Comparison of ENCODE assay signal across 19 mouse cellular contexts in the genomic region with DNA sequence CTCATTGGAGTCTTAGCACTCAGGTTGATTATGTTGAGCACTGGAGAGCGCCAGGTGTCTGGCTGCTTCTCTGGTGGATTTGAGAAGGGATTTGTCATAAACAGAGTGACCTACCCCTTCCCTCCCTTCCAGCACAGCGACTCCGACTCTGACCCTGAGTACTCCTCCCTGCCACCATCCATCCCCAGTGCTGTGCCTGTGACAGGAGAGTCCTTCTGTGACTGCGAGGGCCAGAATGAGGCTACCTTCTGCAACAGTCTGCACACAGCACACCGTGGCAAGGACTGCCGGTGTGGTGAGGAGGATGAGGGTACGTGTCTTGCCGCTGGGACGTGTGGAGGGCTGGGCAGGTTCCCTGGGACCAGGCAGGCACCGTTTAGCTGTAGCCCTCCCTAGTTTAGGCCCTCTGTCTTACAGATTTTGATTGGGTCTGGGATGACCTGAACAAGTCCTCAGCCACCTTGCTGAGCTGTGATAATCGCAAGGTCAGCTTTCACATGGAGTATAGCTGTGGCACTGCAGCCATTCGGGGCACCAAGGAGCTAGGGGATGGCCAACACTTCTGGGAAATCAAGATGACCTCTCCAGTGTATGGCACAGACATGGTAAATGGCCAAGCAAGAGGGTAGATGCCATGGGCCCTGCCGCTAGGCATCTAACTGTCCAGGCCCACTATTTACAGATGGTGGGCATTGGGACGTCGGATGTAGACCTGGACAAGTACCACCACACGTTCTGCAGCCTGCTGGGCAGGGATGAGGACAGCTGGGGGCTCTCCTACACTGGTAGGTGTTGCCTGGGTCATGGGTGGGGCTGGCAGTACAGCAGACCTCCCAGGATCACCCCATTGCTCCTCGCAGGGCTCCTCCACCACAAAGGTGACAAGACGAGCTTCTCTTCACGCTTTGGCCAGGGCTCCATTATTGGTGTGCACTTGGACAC. TPM values are rescaled to one million over a fixed set of nuclear protein-coding genes. Genes with fewer than 3 reads are reported as not detected.
A peak's percentile ranks its signal among the peaks of the same experiment; 100 is the strongest.
DNase-seq lines count a peak whose midpoint lies in the region; ATAC-seq and TF ChIP-seq lines count a peak whose summit lies in the region.
"Had no signal": no experiment of that assay in that cellular context is flagged by ENCODE, and none has a peak within 500 bp of the region (broad histone marks: within the 10 kb centered on the region; RNA-seq: fewer than 3 reads in every experiment).

No protein-coding gene starts in this region.

- H3K4me2 ChIP-seq in intestine, embryonic 16.5 days (ENCODE audit: low read depth, low read length): no peak overlapping the region
- H3K4me2 ChIP-seq in intestine, embryonic 15.5 days (replicated peaks): no peak overlapping the region
- H3K4me2 ChIP-seq: heart, embryonic 11.5 days; limb, embryonic 12.5 days; lung, embryonic 15.5 days had no signal

- peak; percentile 62 for DNase-seq in cerebellum, adult 11-12 months
- no peak for DNase-seq in cerebellum, adult 8-10 months
- DNase-seq in lung, adult 2 months: no peak
- no peak for DNase-seq in lung, adult 18-20 months
- no peak for DNase-seq in gastrocnemius, adult 8-10 months (ENCODE audit: low spot score in 2 of 2)
- DNase-seq: gastrocnemius, postnatal 25 days; heart, postnatal 14 days; kidney, adult 8-10 months; kidney, postnatal 4 days; thymus, adult 2 months had no signal

- WGBS in intestine, embryonic 16.5 days: 87% methylated on average over 19 of the region's 19 CpGs
- WGBS in intestine, embryonic 15.5 days: 86% methylated on average over 19 of the region's 19 CpGs
- WGBS in lung, adult 2 months: 83% methylated on average over 19 of the region's 19 CpGs

- no peaks in the 10 kb centered on the region for H3K9me3 ChIP-seq in intestine, embryonic 16.5 days (ENCODE audit: control insufficient read depth, low read length)
- no peaks in the 10 kb centered on the region for H3K9me3 ChIP-seq in intestine, embryonic 15.5 days
- H3K9me3 ChIP-seq: limb, embryonic 12.5 days; lung, embryonic 15.5 days had no signal

- 0 out of 2 replicates have a peak overlapping the region, but pooled peaks have one; percentile 3 for H3K9ac ChIP-seq in intestine, embryonic 16.5 days (ENCODE audit: low read depth, low read length)
- H3K9ac ChIP-seq in intestine, embryonic 15.5 days: no peak overlapping the region
- H3K9ac ChIP-seq: limb, embryonic 12.5 days; lung, embryonic 15.5 days had no signal

- H3K27ac ChIP-seq in intestine, embryonic 16.5 days (ENCODE audit: low read length): no peak overlapping the region
- H3K27ac ChIP-seq in intestine, embryonic 15.5 days: no peak overlapping the region
- H3K27ac ChIP-seq in cortical plate, adult 2 months (ENCODE audit: insufficient read depth, low read length): no peak overlapping the region
- H3K27ac ChIP-seq: limb, embryonic 12.5 days; lung, embryonic 15.5 days; macrophage had no signal

- ATAC-seq in intestine, embryonic 16.5 days: no peak
- no peak for ATAC-seq in intestine, embryonic 15.5 days
- ATAC-seq: activated CD4-positive, CD25-positive, alpha-beta regulatory T cell, adult 4 months; hindbrain, embryonic 16.5 days had no signal

- H3K4me3 ChIP-seq in intestine, embryonic 16.5 days (ENCODE audit: low read length): no peak overlapping the region
- no peak overlapping the region for H3K4me3 ChIP-seq in intestine, embryonic 15.5 days (replicated peaks)
- H3K4me3 ChIP-seq in lung, adult 2 months (replicated peaks; ENCODE audit: extremely low read depth, low read depth, low read length): no peak overlapping the region
- H3K4me3 ChIP-seq in cortical plate, adult 2 months (ENCODE audit: insufficient read depth, low read length): no peak overlapping the region
- H3K4me3 ChIP-seq: limb, embryonic 12.5 days; lung, embryonic 15.5 days had no signal

- peaks cover 28% of the 10 kb centered on the region for H3K36me3 ChIP-seq in intestine, embryonic 16.5 days (ENCODE audit: control insufficient read depth, insufficient read depth, low read length)
- H3K36me3 ChIP-seq in intestine, embryonic 15.5 days: peaks cover 29% of the 10 kb centered on the region

- H3K27me3 ChIP-seq in intestine, embryonic 16.5 days (replicated peaks; ENCODE audit: control insufficient read depth, insufficient read depth, low read length): no peaks in the 10 kb centered on the region
- no peaks in the 10 kb centered on the region for H3K27me3 ChIP-seq in intestine, embryonic 15.5 days (replicated peaks)
- H3K27me3 ChIP-seq: limb, embryonic 12.5 days; lung, embryonic 15.5 days had no signal

- peak; percentile 40; the same call in 1 of the 2 replicates for TF ChIP-seq POLR2A in lung, adult 2 months (IDR thresholded peaks at IDR 0.05; ENCODE audit: borderline replicate concordance, extremely low read depth, low read depth, low read length)
- TF ChIP-seq POLR2A in cortical plate, adult 2 months (IDR thresholded peaks at IDR 0.05; ENCODE audit: extremely low read depth, insufficient read depth, low read length): peak; percentile 43

- TF ChIP-seq CTCF in lung, adult 2 months (IDR thresholded peaks at IDR 0.05; ENCODE audit: insufficient read depth, low read length): no peak
- TF ChIP-seq CTCF in cortical plate, adult 2 months (IDR thresholded peaks at IDR 0.05; ENCODE audit: extremely low read depth, insufficient read depth, low read length): no peak

- peaks cover 21% of the 10 kb centered on the region for H3K4me1 ChIP-seq in intestine, embryonic 16.5 days (ENCODE audit: control insufficient read depth, insufficient read depth, low read length)
- peaks cover 24% of the 10 kb centered on the region for H3K4me1 ChIP-seq in intestine, embryonic 15.5 days (replicated peaks)
- H3K4me1 ChIP-seq in lung, adult 2 months (ENCODE audit: control insufficient read depth, insufficient read depth, low read length): peaks cover 14% of the 10 kb centered on the region
- H3K4me1 ChIP-seq in cortical plate, adult 2 months (ENCODE audit: control insufficient read depth, insufficient read depth, low read length): peaks cover 4% of the 10 kb centered on the region; the same call in 1 of the 2 replicates

RNA-seq across cellular contexts. Expression of gene Spsb3, which starts 4.0 kb away (rescaled TPM):
- 33.9 and 34.4 TPM in 2 replicates for polyA plus RNA-seq in intestine, embryonic 16.5 days (2015; fragmentation: Nextera tagmentation; extraction: Ambion mirVana)
- 32.0 and 33.4 TPM in 2 replicates for polyA plus RNA-seq in intestine, embryonic 15.5 days (2015; fragmentation: Nextera tagmentation; extraction: Ambion mirVana)
- polyA plus RNA-seq in lung, adult 2 months (2012; rRNA removed): 76.4 and 85.4 TPM in 2 replicates
- polyA plus RNA-seq in cortical plate, adult 2 months (2012; rRNA removed): 91.9 and 92.7 TPM in 2 replicates
- 10 to 100 TPM; 31.0 to 38.6 (median 35.4) TPM for total RNA-seq in gastrocnemius, adult 8-10 months (2022)

RNA-seq across cellular contexts. Expression of gene Nubp2, which starts 4.3 kb away (rescaled TPM):
- 58.9 and 61.3 TPM in 2 replicates for polyA plus RNA-seq in intestine, embryonic 16.5 days (2015; fragmentation: Nextera tagmentation; extraction: Ambion mirVana)
- polyA plus RNA-seq in intestine, embryonic 15.5 days (2015; fragmentation: Nextera tagmentation; extraction: Ambion mirVana): 51.5 and 57.9 TPM in 2 replicates
- 23.6 and 36.7 TPM in 2 replicates for polyA plus RNA-seq in lung, adult 2 months (2012; rRNA removed)
- polyA plus RNA-seq in cortical plate, adult 2 months (2012; rRNA removed): 24.6 and 27.3 TPM in 2 replicates
- 10 to 100 TPM; 10.5 to 13.7 (median 11.9) TPM for total RNA-seq in gastrocnemius, adult 8-10 months (2022)

RNA-seq across cellular contexts. Expression of gene Eme2, which starts 4.5 kb away (rescaled TPM):
- 28.3 and 33.0 TPM in 2 replicates for polyA plus RNA-seq in intestine, embryonic 16.5 days (2015; fragmentation: Nextera tagmentation; extraction: Ambion mirVana)
- polyA plus RNA-seq in intestine, embryonic 15.5 days (2015; fragmentation: Nextera tagmentation; extraction: Ambion mirVana): 27.3 and 27.4 TPM in 2 replicates
- 41.1 and 48.0 TPM in 2 replicates for polyA plus RNA-seq in lung, adult 2 months (2012; rRNA removed)
- 62.4 and 65.0 TPM in 2 replicates for polyA plus RNA-seq in cortical plate, adult 2 months (2012; rRNA removed)
- total RNA-seq in gastrocnemius, adult 8-10 months (2022): 1 to 10 TPM; 6.6 to 8.7 (median 7.9) TPM

RNA-seq across cellular contexts. Expression of gene Mrps34, which starts 4.5 kb away (rescaled TPM):
- 121 and 129 TPM in 2 replicates for polyA plus RNA-seq in intestine, embryonic 16.5 days (2015; fragmentation: Nextera tagmentation; extraction: Ambion mirVana)
- polyA plus RNA-seq in intestine, embryonic 15.5 days (2015; fragmentation: Nextera tagmentation; extraction: Ambion mirVana): 111 and 117 TPM in 2 replicates
- polyA plus RNA-seq in lung, adult 2 months (2012; rRNA removed): 100 and 115 TPM in 2 replicates
- 115 and 117 TPM in 2 replicates for polyA plus RNA-seq in cortical plate, adult 2 months (2012; rRNA removed)
- total RNA-seq in gastrocnemius, adult 8-10 months (2022): 10 to 100 TPM; 70.5 to 82.3 (median 75.4) TPM

RNA-seq across cellular contexts. Expression of gene Nme3, which starts 5.9 kb away (rescaled TPM):
- 76.8 and 77.1 TPM in 2 replicates for polyA plus RNA-seq in intestine, embryonic 16.5 days (2015; fragmentation: Nextera tagmentation; extraction: Ambion mirVana)
- polyA plus RNA-seq in intestine, embryonic 15.5 days (2015; fragmentation: Nextera tagmentation; extraction: Ambion mirVana): 71.7 and 85.4 TPM in 2 replicates
- 55.8 and 69.4 TPM in 2 replicates for polyA plus RNA-seq in lung, adult 2 months (2012; rRNA removed)
- polyA plus RNA-seq in cortical plate, adult 2 months (2012; rRNA removed): 94.5 and 94.7 TPM in 2 replicates
- 10 to 100 TPM; 11.4 to 12.6 (median 12.0) TPM for total RNA-seq in gastrocnemius, adult 8-10 months (2022)
